Mouse (Mus musculus): ENCODE results near the gene Slc30a4. TPM values are rescaled to one million over a fixed set of nuclear protein-coding genes. Genes with fewer than 3 reads are reported as not detected.

Slc30a4 gene
- polyA plus RNA-seq (2015; fragmentation: Nextera tagmentation; extraction: Ambion mirVana), result 9.4 and 12.8 TPM in 2 replicates

DNA sequence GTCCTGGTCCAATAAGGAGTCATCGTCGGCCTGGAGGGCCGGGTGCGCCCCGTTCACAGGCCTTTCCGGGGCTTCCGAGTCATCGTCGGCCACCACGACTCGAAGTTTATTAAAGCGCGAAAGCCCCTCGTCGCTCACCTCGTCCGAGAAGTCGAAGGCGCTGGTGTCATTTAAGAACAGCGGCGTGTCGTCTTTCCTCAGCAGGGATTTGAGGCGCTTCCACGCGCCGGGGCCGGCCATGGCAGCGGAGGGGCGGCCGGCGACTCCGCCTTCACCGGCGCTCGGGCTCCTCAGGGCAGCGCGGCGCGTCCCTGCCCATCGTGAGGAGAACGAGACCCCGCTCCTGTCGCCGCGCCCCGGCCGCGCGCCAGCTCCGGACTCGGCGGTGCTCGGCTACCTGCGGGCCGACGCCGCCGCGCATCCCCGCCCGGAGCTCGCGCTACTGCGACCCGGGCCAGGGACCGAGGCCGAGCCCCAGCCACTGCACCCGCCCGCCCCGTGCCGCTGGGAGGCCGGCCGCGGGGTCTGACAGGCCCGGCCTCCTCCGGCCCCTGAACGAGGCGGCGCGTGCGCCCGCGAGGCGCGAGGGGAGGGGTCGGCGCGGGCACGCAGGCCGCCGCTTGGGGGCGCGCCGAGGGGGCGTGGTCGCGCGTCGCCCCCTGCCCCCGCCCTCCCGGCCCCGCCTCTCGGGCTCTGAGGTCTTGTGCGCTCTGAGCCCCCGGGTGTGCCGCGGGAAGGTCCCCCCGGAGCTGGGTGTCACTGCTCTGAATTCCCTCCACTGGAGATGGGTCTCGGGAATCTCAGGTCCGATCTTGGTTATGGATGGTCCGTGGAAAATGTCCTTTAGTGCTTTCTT lies at the start of gene Slc30a4:
Gene Slc30a4, minus strand, starts transcription at position 483 of the 856 bp plus-strand sequence.
- Histone ChIP-seq H3K27me3 (peaks cover 6% of the 10 kb centered on the region; the same call in 1 of the 2 replicates), H3K9ac (peak within 1 kb of the TSS; percentile 76), H3K4me1 (peaks cover 3% of the 10 kb centered on the region; the same call in 1 of the 2 replicates), H3K27ac (peak within 1 kb of the TSS; percentile 77), H3K9me3 (no peaks in the 10 kb centered on the region), H3K4me3 (peak within 1 kb of the TSS; percentile 82), H3K36me3 (no peaks in the 10 kb centered on the region), H3K4me2 (peak within 1 kb of the TSS; percentile 73)
- peak; percentile 97 for ATAC-seq (ENCODE audit: insufficient number of reproducible peaks, low FRiP score, low TSS enrichment, low read depth)
- under 1% methylated on average over 100 of the region's 111 CpGs for WGBS

GRCm38 (mm10) chr2:122746461-122746860 lies 44.0 kb upstream of the Slc30a4 start:
- Histone ChIP-seq H3K27ac (no peak overlapping the region), H3K4me1 (no peaks in the 10 kb centered on the region), H3K4me3 (no peak overlapping the region), H3K27me3 (no peaks in the 10 kb centered on the region), H3K36me3 (peaks cover 47% of the 10 kb centered on the region), H3K9ac (no peak overlapping the region), H3K9me3 (no peaks in the 10 kb centered on the region), H3K4me2 (no peak overlapping the region)
- WGBS, result 83% methylated on average over 9 of the region's 9 CpGs
- ATAC-seq (ENCODE audit: insufficient number of reproducible peaks, low FRiP score, low TSS enrichment, low read depth), result no peak

DNA sequence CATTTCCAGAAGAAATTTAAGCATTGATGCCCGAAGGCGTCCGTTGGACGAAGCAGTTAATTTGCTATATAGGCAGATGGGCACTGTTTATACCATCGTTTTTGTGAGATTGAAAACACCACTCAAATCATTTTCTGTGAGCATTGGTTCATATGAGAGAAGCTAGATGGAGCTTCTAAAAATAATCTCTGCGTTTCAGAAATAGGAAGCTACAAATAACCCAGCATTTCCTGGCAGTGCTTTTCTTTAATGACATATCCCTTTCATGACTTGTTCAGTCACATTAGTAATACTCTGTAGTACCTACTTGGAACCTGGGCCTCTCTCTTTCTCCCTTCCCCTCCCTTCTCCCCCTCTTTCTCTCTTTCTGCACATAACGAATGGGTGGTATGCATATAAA lies 36.6 kb upstream of the Slc30a4 start:
- H3K36me3 ChIP-seq, result 0 out of 2 replicates have a peak, but pooled peaks cover 8% of the 10 kb centered on the region
- peaks cover 5% of the 10 kb centered on the region for H3K4me1 ChIP-seq
- peak overlapping the region; percentile 93 for H3K9ac ChIP-seq
- 24% methylated on average over 7 of the region's 7 CpGs for WGBS
- H3K27me3 ChIP-seq, result peaks cover 6% of the 10 kb centered on the region; the same call in 1 of the 2 replicates
- peak overlapping the region; percentile 89 for H3K4me3 ChIP-seq
- no peak for ATAC-seq (ENCODE audit: insufficient number of reproducible peaks, low FRiP score, low TSS enrichment, low read depth)
- peak overlapping the region; percentile 58 for H3K4me2 ChIP-seq
- H3K27ac ChIP-seq, result peak overlapping the region; percentile 97; the same call in 1 of the 2 replicates
- H3K9me3 ChIP-seq, result no peaks in the 10 kb centered on the region

GRCm38 (mm10) chr2:122737894-122738830 lies 35.7 kb upstream of the Slc30a4 start, which contains the start of gene Bloc1s6:
Gene Bloc1s6 (plus strand): TSS chr2:122738503.
- Histone ChIP-seq H3K27me3 (peaks cover 6% of the 10 kb centered on the region; the same call in 1 of the 2 replicates), H3K4me3 (peak within 1 kb of the TSS; percentile 89), H3K4me1 (peaks cover 5% of the 10 kb centered on the region), H3K9me3 (no peaks in the 10 kb centered on the region), H3K4me2 (peak within 1 kb of the TSS; percentile 58), H3K36me3 (0 out of 2 replicates have a peak, but pooled peaks cover 8% of the 10 kb centered on the region), H3K27ac (peak within 1 kb of the TSS; percentile 97), H3K9ac (peak within 1 kb of the TSS; percentile 93)
- WGBS, result under 1% methylated on average over 50 of the region's 59 CpGs
- peak; percentile 92 for ATAC-seq (ENCODE audit: insufficient number of reproducible peaks, low FRiP score, low TSS enrichment, low read depth)

DNA sequence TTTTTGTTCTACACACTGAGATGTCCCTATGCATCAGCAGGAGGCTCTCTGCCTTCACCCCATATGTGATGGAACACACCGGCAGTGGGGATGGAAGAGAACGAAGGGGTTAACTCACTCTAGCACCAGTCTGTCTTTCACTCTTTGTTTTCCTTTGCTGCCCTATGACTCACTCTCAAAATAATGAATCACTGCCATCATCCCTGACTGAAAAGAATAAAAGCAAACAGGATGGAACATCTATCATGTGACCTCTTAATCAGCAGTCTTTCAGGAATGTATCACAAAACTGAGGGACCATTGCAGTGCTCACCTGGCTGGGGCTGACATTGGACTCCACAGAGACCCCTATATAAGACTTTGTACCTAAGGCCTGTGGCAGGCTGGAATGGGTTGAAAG lies 29.0 kb upstream of the Slc30a4 start:
- no peak overlapping the region for H3K27ac ChIP-seq
- H3K27me3 ChIP-seq, result peaks cover 6% of the 10 kb centered on the region; the same call in 1 of the 2 replicates
- WGBS, result 75% methylated on average over 2 of the region's 2 CpGs
- H3K4me1 ChIP-seq, result no peaks in the 10 kb centered on the region
- no peak overlapping the region for H3K4me3 ChIP-seq
- no peak overlapping the region for H3K4me2 ChIP-seq
- H3K9ac ChIP-seq, result no peak overlapping the region
- ATAC-seq (ENCODE audit: insufficient number of reproducible peaks, low FRiP score, low TSS enrichment, low read depth), result no peak
- no peaks in the 10 kb centered on the region for H3K9me3 ChIP-seq
- no peaks in the 10 kb centered on the region for H3K36me3 ChIP-seq

GRCm38 (mm10) chr2:122725604-122726003 lies 23.1 kb upstream of the Slc30a4 start:
- Histone ChIP-seq H3K27me3 (no peaks in the 10 kb centered on the region), H3K9ac (no peak overlapping the region), H3K36me3 (no peaks in the 10 kb centered on the region), H3K4me1 (no peaks in the 10 kb centered on the region), H3K27ac (no peak overlapping the region), H3K4me2 (no peak overlapping the region), H3K9me3 (no peaks in the 10 kb centered on the region), H3K4me3 (no peak overlapping the region)
- no peak for ATAC-seq (ENCODE audit: insufficient number of reproducible peaks, low FRiP score, low TSS enrichment, low read depth)
- 56% methylated on average over 10 of the region's 10 CpGs for WGBS

GRCm38 (mm10) chr2:122720564-122720963 lies 18.1 kb upstream of the Slc30a4 start:
- no peak for ATAC-seq (ENCODE audit: insufficient number of reproducible peaks, low FRiP score, low TSS enrichment, low read depth)
- Histone ChIP-seq H3K27ac (no peak overlapping the region), H3K4me2 (no peak overlapping the region), H3K27me3 (no peaks in the 10 kb centered on the region), H3K36me3 (no peaks in the 10 kb centered on the region), H3K9me3 (no peaks in the 10 kb centered on the region), H3K9ac (no peak overlapping the region), H3K4me3 (no peak overlapping the region), H3K4me1 (no peaks in the 10 kb centered on the region)
- 66% methylated on average over 3 of the region's 3 CpGs for WGBS

DNA sequence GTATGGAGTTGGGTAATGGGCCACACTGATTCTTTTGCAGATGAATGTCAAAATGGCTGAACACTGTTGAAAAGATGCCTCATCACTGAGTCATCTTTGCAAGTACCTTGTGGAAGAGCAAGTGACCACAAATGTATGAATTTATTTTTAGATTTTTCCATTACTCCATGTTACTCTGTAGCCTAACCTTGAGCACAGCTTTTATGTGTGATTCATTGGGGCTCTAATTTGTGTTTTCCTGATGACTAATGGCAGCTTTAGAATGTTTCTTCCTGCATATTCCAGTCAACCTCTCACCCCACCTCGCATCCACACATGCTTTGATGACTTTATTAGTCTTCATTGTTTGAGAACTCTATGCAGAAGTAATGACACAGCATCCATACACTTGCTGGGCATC lies 16.8 kb upstream of the Slc30a4 start:
- H3K27ac ChIP-seq, result no peak overlapping the region
- no peak overlapping the region for H3K9ac ChIP-seq
- no peak overlapping the region for H3K4me2 ChIP-seq
- H3K27me3 ChIP-seq, result no peaks in the 10 kb centered on the region
- H3K36me3 ChIP-seq, result no peaks in the 10 kb centered on the region
- no peak overlapping the region for H3K4me3 ChIP-seq
- no peaks in the 10 kb centered on the region for H3K9me3 ChIP-seq
- 41% methylated on average over 1 of the region's 1 CpGs for whole genome bisulfite sequencing
- no peaks in the 10 kb centered on the region for H3K4me1 ChIP-seq
- no peak for ATAC-seq (ENCODE audit: insufficient number of reproducible peaks, low FRiP score, low TSS enrichment, low read depth)

- no peak for ATAC-seq (ENCODE audit: insufficient number of reproducible peaks, low FRiP score, low TSS enrichment, low read depth)
- Histone ChIP-seq H3K4me2 (no peak overlapping the region), H3K4me1 (no peaks in the 10 kb centered on the region), H3K9ac (no peak overlapping the region), H3K27ac (no peak overlapping the region), H3K36me3 (no peaks in the 10 kb centered on the region), H3K27me3 (no peaks in the 10 kb centered on the region), H3K4me3 (no peak overlapping the region), H3K9me3 (no peaks in the 10 kb centered on the region)
- WGBS, result 74% methylated on average over 3 of the region's 3 CpGs
Observed at GRCm38 (mm10) chr2:122716301-122716842, 13.9 kb upstream of the Slc30a4 start.

GRCm38 (mm10) chr2:122715148-122715692 lies 12.8 kb upstream of the Slc30a4 start:
- WGBS, result 55% methylated on average over 5 of the region's 5 CpGs
- no peak overlapping the region for H3K9ac ChIP-seq
- H3K36me3 ChIP-seq, result no peaks in the 10 kb centered on the region
- no peaks in the 10 kb centered on the region for H3K4me1 ChIP-seq
- no peak overlapping the region for H3K27ac ChIP-seq
- H3K4me3 ChIP-seq, result no peak overlapping the region
- no peak for ATAC-seq (ENCODE audit: insufficient number of reproducible peaks, low FRiP score, low TSS enrichment, low read depth)
- H3K27me3 ChIP-seq, result no peaks in the 10 kb centered on the region
- no peaks in the 10 kb centered on the region for H3K9me3 ChIP-seq
- no peak overlapping the region for H3K4me2 ChIP-seq

DNA sequence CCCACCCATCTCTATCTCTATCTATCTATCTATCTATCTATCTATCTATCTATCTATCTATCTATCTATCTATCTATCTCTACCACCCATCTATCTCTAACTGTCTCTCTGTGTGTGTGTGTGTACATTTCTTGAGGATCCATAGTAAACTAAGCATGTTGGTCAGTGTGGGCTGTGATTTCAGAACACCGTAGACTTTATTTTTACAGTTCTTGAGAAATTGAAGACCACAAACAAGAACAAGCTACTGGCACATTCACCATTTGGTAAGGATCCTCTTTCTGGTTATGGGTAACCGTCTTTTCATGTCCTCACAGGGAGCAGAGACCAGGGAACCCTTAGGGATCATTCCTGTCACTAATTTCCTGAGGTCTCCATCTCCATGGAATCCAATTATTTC lies 10.4 kb upstream of the Slc30a4 start:
- Histone ChIP-seq H3K36me3 (no peaks in the 10 kb centered on the region), H3K27me3 (no peaks in the 10 kb centered on the region), H3K4me1 (no peaks in the 10 kb centered on the region), H3K9ac (no peak overlapping the region), H3K4me2 (no peak overlapping the region), H3K4me3 (no peak overlapping the region), H3K27ac (no peak overlapping the region), H3K9me3 (no peaks in the 10 kb centered on the region)
- ATAC-seq (ENCODE audit: insufficient number of reproducible peaks, low FRiP score, low TSS enrichment, low read depth), result no peak
- 76% methylated on average over 2 of the region's 2 CpGs for WGBS
